Mouse (Mus musculus) neural tube, embryonic 10.5 days (tissue): ENCODE data around the gene Dhx57.

Experiments used
- DNase-seq: peaks from one replicate; pipeline ENCODE4 v3.0.0-alpha.2; 2017; ENCODE audit warnings: low spot score; ENCODE audit errors: extremely low spot score

Gene Dhx57

DNA sequence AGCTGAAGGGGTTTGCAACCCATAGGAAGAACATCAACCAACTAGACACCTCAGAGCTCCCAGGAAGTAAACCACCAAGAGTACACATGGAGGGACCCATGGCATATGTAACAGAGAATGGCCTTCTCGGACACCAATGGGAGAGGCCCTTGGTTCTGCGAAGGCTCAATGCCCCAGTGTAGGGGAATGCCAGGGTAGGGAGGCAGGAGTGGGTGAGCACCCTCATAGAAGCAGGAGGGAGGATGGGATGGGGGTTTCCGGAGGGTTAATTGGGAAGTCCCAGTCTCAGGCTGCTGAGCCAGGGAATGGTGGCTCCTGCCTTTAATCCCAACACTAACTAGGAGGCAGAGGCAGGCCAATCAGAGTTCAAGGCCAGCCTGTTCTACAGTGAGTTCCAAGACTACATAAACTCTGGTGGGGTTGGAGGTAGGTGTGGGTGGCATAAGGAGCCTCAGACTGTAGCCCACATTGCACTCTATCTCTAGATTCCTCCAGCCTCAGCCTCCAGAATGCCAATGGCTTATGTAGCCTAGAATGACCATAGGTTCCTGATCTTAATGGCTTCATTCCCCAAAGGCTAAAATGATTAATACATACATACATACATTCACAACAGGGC lies 91.0 kb downstream of the Dhx57 start:
- no peak for DNase-seq

DNA sequence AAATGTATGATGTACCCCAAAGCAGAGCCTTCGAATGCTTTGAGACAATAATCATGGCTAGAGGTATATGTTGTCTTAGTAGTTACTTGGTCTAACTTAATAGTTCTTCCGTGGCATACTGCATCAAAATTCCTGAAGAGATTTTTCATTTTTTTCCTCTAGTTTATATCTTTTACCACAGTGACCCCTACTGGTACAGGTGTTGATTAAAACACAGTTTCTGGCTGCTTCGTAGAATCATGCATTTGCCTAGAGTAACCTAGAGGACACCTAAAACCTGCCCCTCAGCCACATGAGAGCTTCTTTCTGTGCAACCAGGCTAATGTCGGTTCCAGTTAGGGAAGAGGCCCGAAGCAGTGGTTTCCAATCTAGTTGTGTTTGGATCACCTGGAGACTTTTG lies 97.2 kb downstream of the Dhx57 start:
- DNase-seq = no peak
